Mouse (Mus musculus): ENCODE measurements around the gene C8g.

- TF ChIP-seq TAL1 (IDR thresholded peaks at IDR 0.05; ENCODE audit: low read length) (no peak), GATA1 (IDR thresholded peaks at IDR 0.05; ENCODE audit: low read length) (no peak)
Observed at GRCm38 (mm10) chr2:25492988-25493387, 8.5 kb downstream of the C8g start.

Data from erythroblast, embryonic 14.5 days (primary cell).